ENCODE assay signal across 15 mouse cellular contexts in genomic region chr7:43882811-43883210, GRCm38 (mm10). TPM values are rescaled to one million over a fixed set of nuclear protein-coding genes. Genes with fewer than 3 reads are reported as not detected.
"Had no signal": no experiment of that assay in that cellular context is flagged by ENCODE, and none has a peak within 500 bp of the region (broad histone marks: within the 10 kb centered on the region; RNA-seq: fewer than 3 reads in every experiment).

No protein-coding gene starts in this region.

- H3K27ac ChIP-seq: limb, embryonic 13.5 days; liver, embryonic 15.5 days; midbrain, embryonic 15.5 days; neural tube, embryonic 13.5 days had no signal

- H3K27me3 ChIP-seq: liver, embryonic 15.5 days; midbrain, embryonic 15.5 days; neural tube, embryonic 13.5 days had no signal

- H3K4me3 ChIP-seq: limb, embryonic 13.5 days; liver, embryonic 15.5 days; neural tube, embryonic 13.5 days had no signal

- H3K9me3 ChIP-seq: limb, embryonic 13.5 days; liver, embryonic 15.5 days; midbrain, embryonic 15.5 days; neural tube, embryonic 13.5 days had no signal

- H3K4me1 ChIP-seq: liver, embryonic 15.5 days had no signal

- ATAC-seq: lung, postnatal 0 days had no signal

- H3K36me3 ChIP-seq: limb, embryonic 13.5 days; liver, embryonic 15.5 days; midbrain, embryonic 15.5 days; neural tube, embryonic 13.5 days had no signal

RNA-seq across cellular contexts. Expression of gene Klk4, which starts 1.9 kb away (rescaled TPM):
- total RNA-seq: layer of hippocampus, postnatal 36 days; left cerebral cortex, adult 8-10 months; left cerebral cortex, postnatal 25 days had no signal
- polyA plus RNA-seq: kidney, embryonic 16.5 days; liver, embryonic 15.5 days; lung, adult 2 months; lung, postnatal 0 days; midbrain, embryonic 11.5 days; spleen, adult 2 months had no signal

RNA-seq across cellular contexts. Expression of gene Klk5, which starts 41.0 kb away (rescaled TPM):
- total RNA-seq: layer of hippocampus, postnatal 36 days; left cerebral cortex, adult 8-10 months; left cerebral cortex, postnatal 25 days had no signal
- polyA plus RNA-seq: kidney, embryonic 16.5 days; liver, embryonic 11.5 days; liver, embryonic 15.5 days; lung, postnatal 0 days; midbrain, embryonic 11.5 days; midbrain, embryonic 15.5 days; neural tube, embryonic 13.5 days; spleen, adult 2 months had no signal

RNA-seq across cellular contexts. Expression of gene Klk15, which starts 50.7 kb away (rescaled TPM):
- total RNA-seq: layer of hippocampus, postnatal 36 days; left cerebral cortex, adult 8-10 months; left cerebral cortex, postnatal 25 days had no signal
- polyA plus RNA-seq: kidney, embryonic 16.5 days; limb, embryonic 13.5 days; liver, embryonic 11.5 days; liver, embryonic 15.5 days; lung, adult 2 months; lung, postnatal 0 days; midbrain, embryonic 11.5 days; midbrain, embryonic 15.5 days; neural tube, embryonic 13.5 days; spleen, adult 2 months; stomach, embryonic 16.5 days; thymus, postnatal 0 days had no signal

RNA-seq across cellular contexts. Expression of gene Klk6, which starts 58.5 kb away (rescaled TPM):
- polyA plus RNA-seq: kidney, embryonic 16.5 days; limb, embryonic 13.5 days; liver, embryonic 11.5 days; liver, embryonic 15.5 days; lung, postnatal 0 days; midbrain, embryonic 11.5 days; midbrain, embryonic 15.5 days; neural tube, embryonic 13.5 days; spleen, adult 2 months had no signal
